Mouse (Mus musculus) embryo, embryonic 10.5 days (tissue): Measurements from ENCODE around the gene Pkp1.

Source experiments
- DNase-seq: peaks from one replicate; pipeline ENCODE4 v3.0.0-alpha.2; 2015; ENCODE audit warnings: low spot score

The Pkp1 gene

GRCm38 (mm10) chr1:135909381-135909780 is 9.6 kb downstream of the Pkp1 start:
- peak; percentile 17 for DNase-seq

GRCm38 (mm10) chr1:135906736-135907135 is 12.3 kb downstream of the Pkp1 start:
- no peak for DNase-seq

GRCm38 (mm10) chr1:135899991-135900515 is 19.0 kb downstream of the Pkp1 start:
- no peak for DNase-seq

- DNase-seq, result no peak
Observed at GRCm38 (mm10) chr1:135899295-135899694, 19.7 kb downstream of the Pkp1 start.

- no peak for DNase-seq
Observed at GRCm38 (mm10) chr1:135895367-135895766, 23.6 kb downstream of the Pkp1 start.

- no peak for DNase-seq
Observed at GRCm38 (mm10) chr1:135893377-135893776, 25.6 kb downstream of the Pkp1 start.

GRCm38 (mm10) chr1:135892764-135893163 is 26.2 kb downstream of the Pkp1 start:
- no peak for DNase-seq

GRCm38 (mm10) chr1:135892233-135892632 is 26.8 kb downstream of the Pkp1 start:
- DNase-seq, result no peak

GRCm38 (mm10) chr1:135891424-135892216 is 27.4 kb downstream of the Pkp1 start:
- DNase-seq, result no peak

- DNase-seq, result no peak
Observed at GRCm38 (mm10) chr1:135889461-135890185, 29.4 kb downstream of the Pkp1 start.

GRCm38 (mm10) chr1:135882385-135883109 is 36.5 kb downstream of the Pkp1 start:
- DNase-seq, result peak; percentile 80

GRCm38 (mm10) chr1:135877248-135877647 is 41.8 kb downstream of the Pkp1 start:
- no peak for DNase-seq

- DNase-seq, result no peak
Observed at GRCm38 (mm10) chr1:135872991-135873390, 46.0 kb downstream of the Pkp1 start.

GRCm38 (mm10) chr1:135868570-135868969 is 50.4 kb downstream of the Pkp1 start:
- DNase-seq, result no peak

GRCm38 (mm10) chr1:135865518-135866194 is 53.4 kb downstream of the Pkp1 start:
- DNase-seq, result peak; percentile 88

- DNase-seq, result no peak
Observed at GRCm38 (mm10) chr1:135864830-135865229, 54.2 kb downstream of the Pkp1 start.

GRCm38 (mm10) chr1:135863786-135864335 is 55.1 kb downstream of the Pkp1 start:
- no peak for DNase-seq

- DNase-seq, result no peak
Observed at GRCm38 (mm10) chr1:135862561-135862960, 56.4 kb downstream of the Pkp1 start.

- DNase-seq, result no peak
Observed at GRCm38 (mm10) chr1:135861980-135862552, 56.9 kb downstream of the Pkp1 start.

GRCm38 (mm10) chr1:135861091-135861490 is 57.9 kb downstream of the Pkp1 start:
- DNase-seq, result no peak

GRCm38 (mm10) chr1:135858533-135858932 is 60.5 kb downstream of the Pkp1 start:
- DNase-seq, result no peak
